Mouse (Mus musculus): ENCODE data around the gene Ccdc167. TPM values are rescaled to one million over a fixed set of nuclear protein-coding genes. Genes with fewer than 3 reads are reported as not detected.

Ccdc167 gene
- polyA plus RNA-seq, 1 experiment from 2014 or later: 15.2 TPM

DNA sequence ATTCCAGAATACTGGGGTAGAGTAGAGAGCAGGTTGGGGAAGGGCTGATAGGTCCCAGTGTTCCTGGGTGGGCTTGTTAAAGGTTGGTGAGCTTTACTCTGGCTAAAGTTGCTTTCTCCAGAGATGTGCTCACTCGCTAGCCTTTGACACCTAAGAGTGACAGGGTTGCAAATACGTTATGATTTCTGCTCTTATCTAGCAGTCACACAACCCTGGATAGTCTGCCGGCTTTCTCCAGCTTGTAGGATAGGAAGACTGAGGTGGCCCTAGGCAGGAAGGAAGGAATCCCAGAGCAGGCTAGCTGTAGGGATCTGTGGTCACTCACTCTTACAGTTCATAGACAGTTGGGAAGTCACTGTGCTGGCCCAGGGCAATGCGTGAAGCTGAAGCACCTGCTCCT lies 32.6 kb downstream of the Ccdc167 start:
- DNase-seq (ENCODE audit: low spot score) (no peak), ATAC-seq (replicated peaks; ENCODE audit: low FRiP score) (peak; percentile 65)
- Histone ChIP-seq H3K27me3 (replicated peaks; ENCODE audit: control insufficient read depth, insufficient read depth, low read length) (no peaks in the 10 kb centered on the region), H3K4me1 (replicated peaks; ENCODE audit: control insufficient read depth, insufficient read depth, low read length) (peaks cover 45% of the 10 kb centered on the region), H3K4me3 (ENCODE audit: low read depth, low read length) (no peak overlapping the region), H3K9ac (ENCODE audit: low read depth, low read length) (no peak overlapping the region), H3K36me3 (ENCODE audit: control insufficient read depth, insufficient read depth, low read length) (peaks cover 46% of the 10 kb centered on the region), H3K27ac (ENCODE audit: low read depth, low read length) (peak overlapping the region; percentile 53; the same call in 1 of the 2 replicates), H3K9me3 (ENCODE audit: control insufficient read depth, low read length) (no peaks in the 10 kb centered on the region), H3K4me2 (no peak overlapping the region)
- WGBS: 55% methylated on average over 4 of the region's 4 CpGs

DNA sequence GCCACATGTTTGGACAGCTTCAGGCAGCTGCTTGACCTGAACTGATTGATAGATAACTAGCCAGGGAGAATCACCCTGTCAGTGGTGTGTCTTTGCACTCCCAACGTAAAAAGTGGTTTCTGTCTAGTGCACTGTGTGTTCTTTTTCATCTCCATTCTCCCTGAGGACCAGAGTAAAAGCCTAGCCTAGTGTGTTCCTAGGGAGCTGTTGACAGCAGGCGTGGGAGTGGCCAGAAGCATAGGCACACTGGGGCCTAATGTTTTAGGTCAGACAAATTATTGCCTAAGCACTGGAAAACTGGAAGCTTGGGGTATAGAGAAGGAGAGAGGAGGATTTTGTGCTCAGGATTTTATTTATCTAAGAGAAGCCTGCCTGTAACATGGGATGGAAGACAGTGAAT lies 33.7 kb downstream of the Ccdc167 start:
- DNase-seq (ENCODE audit: low spot score) (no peak), ATAC-seq (replicated peaks; ENCODE audit: low FRiP score) (no peak)
- Histone ChIP-seq H3K4me2 (no peak overlapping the region), H3K27me3 (replicated peaks; ENCODE audit: control insufficient read depth, insufficient read depth, low read length) (no peaks in the 10 kb centered on the region), H3K9ac (ENCODE audit: low read depth, low read length) (no peak overlapping the region), H3K4me1 (replicated peaks; ENCODE audit: control insufficient read depth, insufficient read depth, low read length) (peaks cover 43% of the 10 kb centered on the region), H3K4me3 (ENCODE audit: low read depth, low read length) (no peak overlapping the region), H3K9me3 (ENCODE audit: control insufficient read depth, low read length) (no peaks in the 10 kb centered on the region), H3K36me3 (ENCODE audit: control insufficient read depth, insufficient read depth, low read length) (peaks cover 45% of the 10 kb centered on the region), H3K27ac (ENCODE audit: low read depth, low read length) (no peak overlapping the region)
- 87% methylated on average over 2 of the region's 2 CpGs for whole genome bisulfite sequencing

DNA sequence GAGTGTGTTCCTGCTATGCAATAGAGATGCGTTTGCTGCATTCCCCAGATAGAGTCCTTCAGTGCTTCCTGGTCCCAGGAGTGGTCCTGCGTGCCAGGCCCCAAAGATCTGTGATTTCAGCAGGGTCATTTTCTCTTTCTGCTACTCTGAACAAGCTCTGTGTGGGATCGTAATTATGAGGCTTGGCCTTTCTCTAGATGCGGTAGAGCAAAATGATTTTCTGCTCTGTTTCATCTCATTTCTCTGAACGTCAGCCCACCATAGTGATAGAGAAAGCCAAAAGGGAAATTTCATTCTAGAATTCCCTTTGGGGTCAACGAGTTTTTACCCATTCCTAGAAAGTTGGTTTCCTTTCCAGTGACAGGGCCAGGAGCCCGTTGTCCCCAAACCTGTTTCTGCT lies 34.6 kb downstream of the Ccdc167 start:
- Histone ChIP-seq H3K9me3 (ENCODE audit: control insufficient read depth, low read length) (no peaks in the 10 kb centered on the region), H3K27me3 (replicated peaks; ENCODE audit: control insufficient read depth, insufficient read depth, low read length) (no peaks in the 10 kb centered on the region), H3K4me3 (ENCODE audit: low read depth, low read length) (no peak overlapping the region), H3K36me3 (ENCODE audit: control insufficient read depth, insufficient read depth, low read length) (peaks cover 50% of the 10 kb centered on the region), H3K4me2 (no peak overlapping the region), H3K27ac (ENCODE audit: low read depth, low read length) (no peak overlapping the region), H3K4me1 (replicated peaks; ENCODE audit: control insufficient read depth, insufficient read depth, low read length) (peaks cover 35% of the 10 kb centered on the region), H3K9ac (ENCODE audit: low read depth, low read length) (no peak overlapping the region)
- ATAC-seq (replicated peaks; ENCODE audit: low FRiP score) (no peak), DNase-seq (ENCODE audit: low spot score) (no peak)
- WGBS: 88% methylated on average over 7 of the region's 7 CpGs

DNA sequence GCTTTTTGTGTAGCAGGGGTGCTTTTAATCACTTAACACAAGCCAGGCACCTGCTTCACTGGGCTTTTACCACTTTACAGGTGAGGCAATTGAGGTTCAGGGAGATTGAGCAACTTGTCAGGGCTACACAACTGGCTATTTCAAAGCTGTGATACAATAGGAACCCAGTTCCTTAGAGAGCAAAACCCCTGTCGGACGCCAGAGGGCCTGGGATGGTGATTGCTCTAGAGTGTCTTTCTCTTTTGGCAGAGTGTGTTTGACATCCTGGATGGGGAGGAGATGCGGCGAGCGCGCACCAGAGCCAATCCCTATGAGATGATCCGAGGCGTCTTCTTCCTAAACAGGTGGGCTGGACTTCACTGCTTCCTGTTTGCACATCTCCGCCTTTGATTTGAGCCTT lies 35.2 kb downstream of the Ccdc167 start:
- Histone ChIP-seq H3K4me1 (replicated peaks; ENCODE audit: control insufficient read depth, insufficient read depth, low read length) (peaks cover 32% of the 10 kb centered on the region), H3K4me3 (ENCODE audit: low read depth, low read length) (no peak overlapping the region), H3K4me2 (no peak overlapping the region), H3K27ac (ENCODE audit: low read depth, low read length) (no peak overlapping the region), H3K27me3 (replicated peaks; ENCODE audit: control insufficient read depth, insufficient read depth, low read length) (no peaks in the 10 kb centered on the region), H3K9ac (ENCODE audit: low read depth, low read length) (no peak overlapping the region), H3K9me3 (ENCODE audit: control insufficient read depth, low read length) (no peaks in the 10 kb centered on the region), H3K36me3 (ENCODE audit: control insufficient read depth, insufficient read depth, low read length) (peaks cover 56% of the 10 kb centered on the region)
- ATAC-seq (replicated peaks; ENCODE audit: low FRiP score) (no peak), DNase-seq (ENCODE audit: low spot score) (no peak)
- WGBS: 94% methylated on average over 9 of the region's 9 CpGs

DNA sequence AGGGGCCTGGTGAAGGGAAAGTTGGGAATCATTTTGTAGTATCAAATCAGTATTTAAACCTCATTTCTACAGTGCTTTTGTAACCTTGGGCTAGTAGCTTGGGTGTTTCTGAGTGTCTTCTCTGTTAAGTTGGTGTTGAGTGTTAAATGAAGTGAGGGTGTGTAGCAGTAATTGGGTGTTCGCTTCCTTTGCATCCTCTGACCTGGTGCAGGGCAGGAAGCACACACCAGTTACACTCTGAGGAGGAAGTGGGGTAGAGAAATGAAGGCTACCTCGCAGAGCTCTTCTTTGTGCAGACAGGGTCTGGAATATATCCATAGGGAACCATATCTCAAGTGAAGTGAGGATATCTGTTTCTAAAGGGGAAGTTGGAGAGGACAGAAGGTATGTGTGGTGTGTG lies 35.9 kb downstream of the Ccdc167 start:
- Histone ChIP-seq H3K27ac (ENCODE audit: low read depth, low read length) (no peak overlapping the region), H3K9me3 (ENCODE audit: control insufficient read depth, low read length) (no peaks in the 10 kb centered on the region), H3K4me3 (ENCODE audit: low read depth, low read length) (no peak overlapping the region), H3K4me1 (replicated peaks; ENCODE audit: control insufficient read depth, insufficient read depth, low read length) (peaks cover 25% of the 10 kb centered on the region), H3K4me2 (no peak overlapping the region), H3K9ac (ENCODE audit: low read depth, low read length) (no peak overlapping the region), H3K27me3 (replicated peaks; ENCODE audit: control insufficient read depth, insufficient read depth, low read length) (no peaks in the 10 kb centered on the region), H3K36me3 (ENCODE audit: control insufficient read depth, insufficient read depth, low read length) (peaks cover 57% of the 10 kb centered on the region)
- no peak for DNase-seq (ENCODE audit: low spot score)
- no peak for ATAC-seq (replicated peaks; ENCODE audit: low FRiP score)
- WGBS: 77% methylated on average over 2 of the region's 2 CpGs

DNA sequence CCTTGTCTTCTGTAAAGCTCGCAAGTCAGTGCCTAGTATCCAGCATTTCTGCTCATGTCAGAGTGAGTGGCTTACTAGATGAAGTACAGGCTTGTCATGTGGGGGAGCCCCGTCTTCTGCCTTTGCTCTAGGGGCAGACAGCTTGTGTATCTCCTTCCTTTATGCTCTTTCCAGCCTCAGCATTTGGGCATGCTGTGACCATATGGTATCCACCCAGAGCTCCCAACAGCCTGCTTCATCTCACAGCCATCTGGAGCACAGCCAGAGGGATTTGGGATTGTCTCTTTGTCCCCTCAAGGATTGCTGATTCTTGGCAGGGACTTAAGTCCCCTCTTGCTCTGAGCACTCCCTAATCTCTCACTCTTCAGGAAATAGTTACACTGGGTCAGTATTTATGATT lies 36.7 kb downstream of the Ccdc167 start:
- no peaks in the 10 kb centered on the region for H3K27me3 ChIP-seq (replicated peaks; ENCODE audit: control insufficient read depth, insufficient read depth, low read length)
- peaks cover 52% of the 10 kb centered on the region for H3K36me3 ChIP-seq (ENCODE audit: control insufficient read depth, insufficient read depth, low read length)
- H3K27ac ChIP-seq (ENCODE audit: low read depth, low read length): no peak overlapping the region
- no peaks in the 10 kb centered on the region for H3K9me3 ChIP-seq (ENCODE audit: control insufficient read depth, low read length)
- no peak overlapping the region for H3K4me3 ChIP-seq (ENCODE audit: low read depth, low read length)
- no peak overlapping the region for H3K9ac ChIP-seq (ENCODE audit: low read depth, low read length)
- ATAC-seq (replicated peaks; ENCODE audit: low FRiP score): no peak
- peaks cover 17% of the 10 kb centered on the region for H3K4me1 ChIP-seq (replicated peaks; ENCODE audit: control insufficient read depth, insufficient read depth, low read length)
- no peak overlapping the region for H3K4me2 ChIP-seq
- WGBS: 87% methylated on average over 2 of the region's 2 CpGs
- DNase-seq (ENCODE audit: low spot score): no peak

DNA sequence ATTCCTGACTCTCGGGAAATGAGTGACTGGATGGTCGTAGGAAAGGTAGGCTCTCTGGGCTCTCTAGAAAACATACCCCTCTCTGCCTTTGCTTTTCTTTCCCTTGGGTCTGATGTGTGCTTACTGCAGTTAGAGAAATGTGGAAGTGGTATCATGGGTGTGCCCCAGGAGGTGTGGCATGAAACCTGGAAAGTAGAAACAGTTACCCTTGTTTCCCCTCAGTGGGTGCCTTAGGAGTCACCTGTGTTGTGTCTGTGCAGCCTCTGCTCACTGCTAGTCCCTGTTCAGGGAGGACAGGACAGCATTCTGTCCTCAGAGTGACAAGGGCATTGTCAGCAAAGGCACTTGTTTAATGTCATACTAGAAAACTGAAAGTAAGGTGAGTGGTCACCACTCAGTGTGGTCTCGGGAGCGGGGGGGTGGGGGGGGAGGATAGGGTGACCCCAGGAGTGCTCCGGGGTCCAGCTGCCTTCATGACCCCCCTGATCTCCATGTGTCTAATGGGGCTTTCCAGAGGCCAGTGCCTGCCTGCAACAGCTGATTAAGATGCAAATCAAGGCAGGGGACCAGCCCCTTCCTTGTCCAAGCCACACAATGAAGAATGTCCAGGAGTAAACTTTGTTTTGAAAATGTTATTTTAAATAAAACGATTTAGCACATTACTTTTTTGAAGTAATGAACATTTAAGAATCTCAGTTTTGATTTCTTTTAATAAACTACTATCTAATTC lies 37.6 kb downstream of the Ccdc167 start:
- ATAC-seq (replicated peaks; ENCODE audit: low FRiP score): no peak
- Histone ChIP-seq H3K9me3 (ENCODE audit: control insufficient read depth, low read length) (no peaks in the 10 kb centered on the region), H3K36me3 (ENCODE audit: control insufficient read depth, insufficient read depth, low read length) (peaks cover 46% of the 10 kb centered on the region), H3K27ac (ENCODE audit: low read depth, low read length) (no peak overlapping the region), H3K27me3 (replicated peaks; ENCODE audit: control insufficient read depth, insufficient read depth, low read length) (no peaks in the 10 kb centered on the region), H3K4me1 (replicated peaks; ENCODE audit: control insufficient read depth, insufficient read depth, low read length) (peaks cover 10% of the 10 kb centered on the region), H3K4me2 (no peak overlapping the region), H3K9ac (ENCODE audit: low read depth, low read length) (no peak overlapping the region), H3K4me3 (ENCODE audit: low read depth, low read length) (no peak overlapping the region)
- no peak for DNase-seq (ENCODE audit: low spot score)
- 86% methylated on average over 6 of the region's 6 CpGs for WGBS

DNA sequence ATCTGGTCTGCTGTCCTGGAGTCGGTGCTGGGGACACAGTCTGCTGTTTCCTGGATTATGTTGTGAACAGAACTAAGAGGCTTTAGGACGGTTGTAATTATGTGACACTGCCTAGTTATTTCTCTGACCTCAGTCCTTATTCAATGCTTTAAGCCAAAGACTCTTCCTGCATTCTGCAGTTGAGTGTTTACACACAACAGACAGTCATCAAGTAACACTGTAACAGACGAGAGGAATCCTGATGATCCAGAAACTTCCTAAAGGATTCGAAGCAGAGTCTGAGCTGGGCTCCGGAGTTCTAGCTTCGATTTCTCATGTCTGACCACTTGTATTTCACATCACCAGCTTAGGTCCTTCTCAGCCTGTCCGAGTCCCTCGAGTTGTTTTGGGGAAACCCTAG lies 38.3 kb downstream of the Ccdc167 start:
- Histone ChIP-seq H3K27me3 (replicated peaks; ENCODE audit: control insufficient read depth, insufficient read depth, low read length) (no peaks in the 10 kb centered on the region), H3K27ac (ENCODE audit: low read depth, low read length) (no peak overlapping the region), H3K9ac (ENCODE audit: low read depth, low read length) (no peak overlapping the region), H3K4me3 (ENCODE audit: low read depth, low read length) (no peak overlapping the region), H3K4me1 (replicated peaks; ENCODE audit: control insufficient read depth, insufficient read depth, low read length) (0 out of 2 replicates have a peak, but pooled peaks cover 4% of the 10 kb centered on the region), H3K36me3 (ENCODE audit: control insufficient read depth, insufficient read depth, low read length) (peaks cover 47% of the 10 kb centered on the region), H3K9me3 (ENCODE audit: control insufficient read depth, low read length) (no peaks in the 10 kb centered on the region), H3K4me2 (no peak overlapping the region)
- WGBS: 88% methylated on average over 8 of the region's 8 CpGs
- ATAC-seq (replicated peaks; ENCODE audit: low FRiP score) (no peak), DNase-seq (ENCODE audit: low spot score) (no peak)

DNA sequence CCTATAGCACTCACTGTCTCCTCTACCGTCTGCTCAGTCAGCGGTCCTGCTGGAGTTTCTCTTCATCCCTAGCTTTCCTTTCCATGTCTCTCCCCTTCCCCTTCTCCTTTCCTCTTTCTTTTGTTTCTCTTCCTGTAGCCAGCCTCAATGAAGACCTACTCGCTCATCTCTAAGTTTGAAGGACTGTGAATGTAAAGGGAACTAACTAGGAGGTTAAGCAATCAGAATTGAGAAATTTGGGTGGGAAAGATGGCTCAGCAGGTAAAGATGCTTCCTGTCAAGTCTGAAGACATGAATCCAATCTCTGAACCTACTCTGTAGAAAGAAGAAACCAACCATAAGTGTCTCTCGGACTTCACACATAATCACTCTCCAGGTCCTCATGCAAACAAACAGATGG lies 43.5 kb downstream of the Ccdc167 start:
- peaks cover 36% of the 10 kb centered on the region for H3K36me3 ChIP-seq (ENCODE audit: control insufficient read depth, insufficient read depth, low read length)
- H3K27ac ChIP-seq (ENCODE audit: low read depth, low read length): no peak overlapping the region
- no peak overlapping the region for H3K4me3 ChIP-seq (ENCODE audit: low read depth, low read length)
- no peak overlapping the region for H3K9ac ChIP-seq (ENCODE audit: low read depth, low read length)
- DNase-seq (ENCODE audit: low spot score) (no peak), ATAC-seq (replicated peaks; ENCODE audit: low FRiP score) (no peak)
- peaks cover 17% of the 10 kb centered on the region for H3K4me1 ChIP-seq (replicated peaks; ENCODE audit: control insufficient read depth, insufficient read depth, low read length)
- H3K4me2 ChIP-seq: no peak overlapping the region
- WGBS: 84% methylated on average over 4 of the region's 4 CpGs
- H3K27me3 ChIP-seq (replicated peaks; ENCODE audit: control insufficient read depth, insufficient read depth, low read length): no peaks in the 10 kb centered on the region
- H3K9me3 ChIP-seq (ENCODE audit: control insufficient read depth, low read length): no peaks in the 10 kb centered on the region
